Mouse (Mus musculus): ENCODE data around the gene BB287469.
"Not testable (repeated sequence)": the region's sequence is repeated elsewhere in the genome, so short reads cannot be mapped to it uniquely, and the experiment has no call there.

BB287469 gene

DNA sequence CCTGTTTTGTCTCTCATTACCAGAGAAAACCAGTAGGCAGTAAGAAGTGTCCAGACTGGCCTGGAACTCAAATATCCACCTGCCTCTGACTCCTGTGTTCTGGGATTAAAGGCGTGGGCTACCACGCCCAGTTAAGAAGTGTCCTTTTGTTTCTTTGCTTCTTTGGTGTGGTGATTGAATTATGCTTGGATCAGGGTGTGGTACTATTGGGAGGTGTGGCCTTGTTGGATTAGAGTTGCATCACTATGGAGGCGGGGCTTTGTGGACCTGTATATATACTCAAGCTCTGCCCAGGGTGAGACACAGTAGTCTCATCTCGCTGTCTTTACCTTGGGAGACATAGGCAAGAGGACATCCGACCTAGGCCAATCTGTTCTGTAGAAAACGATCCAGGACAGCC is at the start of gene BB287469:
TSS of gene BB287469 (plus strand) at position 301 of the 400 bp plus-strand sequence.
- not testable (repeated sequence) for DNase-seq (ENCODE audit: low spot score)

DNA sequence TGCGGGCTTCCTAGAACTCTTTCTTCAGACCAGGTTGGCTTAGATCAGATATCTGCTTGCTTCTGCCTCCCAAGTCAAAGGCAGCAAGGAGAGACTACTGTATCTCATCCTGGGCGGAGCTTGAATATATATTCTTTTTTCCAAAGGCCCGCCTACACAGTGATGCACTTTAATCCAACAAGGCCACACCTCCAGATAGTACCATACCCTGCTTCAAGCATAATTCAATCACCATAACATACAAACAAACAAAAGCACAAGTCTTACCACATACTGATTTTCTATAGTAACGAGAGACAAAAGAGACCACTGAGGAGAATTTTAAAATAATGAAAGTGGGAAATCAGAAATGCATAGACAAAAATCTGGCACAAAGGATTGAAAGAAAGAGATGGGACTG is 40.7 kb upstream of the BB287469 start, which contains the start of gene Gm21319:
TSS of gene Gm21319 (minus strand) at position 101 of the 400 bp plus-strand sequence.
- not testable (repeated sequence) for DNase-seq (ENCODE audit: low spot score)

DNA sequence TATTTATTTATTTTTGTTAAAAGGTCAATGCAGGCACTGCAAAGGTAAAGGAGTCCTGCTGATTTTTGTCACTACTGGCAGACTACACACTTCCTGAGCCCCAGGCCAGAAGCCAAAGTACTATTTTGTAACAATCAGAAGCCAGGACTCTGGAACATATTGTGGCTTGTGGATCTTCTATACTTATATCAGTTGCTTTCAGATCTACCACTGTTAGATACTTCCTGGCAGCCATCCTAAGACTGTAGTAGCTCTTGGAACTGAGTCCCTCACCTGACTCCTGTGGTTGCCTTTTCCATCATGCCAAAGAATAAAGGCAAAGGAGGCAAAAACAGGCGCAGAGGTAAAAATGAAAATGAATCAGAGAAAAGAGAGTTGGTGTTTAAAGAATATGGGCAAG is 21.2 kb upstream of the BB287469 start, which contains the start of gene Gm21936:
TSS of gene Gm21936 (plus strand) at position 301 of the 400 bp plus-strand sequence.
- not testable (repeated sequence) for DNase-seq (ENCODE audit: low spot score)

GRCm38 (mm10) chr12:87797971-87798370 is 18.4 kb upstream of the BB287469 start:
- not testable (repeated sequence) for DNase-seq (ENCODE audit: low spot score)

- DNase-seq (ENCODE audit: low spot score) = not testable (repeated sequence)
These were observed 25.9 kb downstream of the BB287469 start, which contains the start of gene Gm2001 for GRCm38 (mm10) chr12:87842239-87842638. Gene Gm2001 (minus strand): TSS chr12:87842339.

GRCm38 (mm10) chr12:87850657-87851056 is 34.3 kb downstream of the BB287469 start:
- DNase-seq (ENCODE audit: low spot score) = not testable (repeated sequence)

- not testable (repeated sequence) for DNase-seq (ENCODE audit: low spot score)
These were observed 39.7 kb downstream of the BB287469 start for GRCm38 (mm10) chr12:87856067-87856466.

GRCm38 (mm10) chr12:87861740-87862692 is 45.6 kb downstream of the BB287469 start:
- DNase-seq (ENCODE audit: low spot score) = not testable (repeated sequence)

DNA sequence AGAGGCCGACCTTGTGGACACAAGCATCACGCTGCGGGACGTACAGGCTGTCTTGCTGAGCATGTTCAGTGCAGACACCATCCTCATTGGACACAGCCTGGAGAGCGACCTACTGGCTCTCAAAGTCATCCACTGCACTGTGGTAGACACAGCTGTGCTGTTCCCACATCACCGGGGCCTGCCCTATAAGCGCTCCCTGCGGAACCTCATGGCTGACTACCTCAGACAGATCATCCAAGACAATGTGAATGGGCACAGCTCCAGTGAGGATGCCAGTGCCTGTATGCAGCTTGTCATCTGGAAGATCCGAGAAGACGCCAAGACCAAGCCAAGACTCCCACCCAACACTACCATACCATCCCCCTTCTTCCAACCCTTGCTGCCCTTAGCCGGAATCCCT is 47.3 kb downstream of the BB287469 start:
- DNase-seq (ENCODE audit: low spot score) = not testable (repeated sequence)

GRCm38 (mm10) chr12:87864048-87864447 is 47.7 kb downstream of the BB287469 start:
- DNase-seq (ENCODE audit: low spot score) = not testable (repeated sequence)

Measured in adipocyte (in vitro differentiated cells).